Mouse (Mus musculus) liver, embryonic 12.5 days (tissue): ENCODE results near the gene Hist2h2be. TPM values are rescaled to one million over a fixed set of nuclear protein-coding genes. Genes with fewer than 3 reads are reported as not detected.
"Not testable (repeated sequence)": the region's sequence is repeated elsewhere in the genome, so short reads cannot be mapped to it uniquely, and the experiment has no call there.

Source experiments
- ATAC-seq: fragments of 200-750 bp; cut with Nextera tagmentation; 2 replicates; pipeline ENCODE4 v1.8.0; 2017; ENCODE audit warnings: moderate number of reproducible peaks, mild to moderate bottlenecking, moderate library complexity
- H3K27ac ChIP-seq: fragments of 300-500 bp; sonication (generic); 2 replicates; pipeline ENCODE4 v1.5.1; 2016; ENCODE audit warnings: mild to moderate bottlenecking
- H3K27me3 ChIP-seq: fragments of 300-500 bp; sonication (generic); replicated peaks from 2 replicates; pipeline ENCODE4 v1.6.1; 2016; ENCODE audit warnings: mild to moderate bottlenecking, moderate library complexity
- H3K36me3 ChIP-seq: fragments of 300-500 bp; sonication (generic); 2 replicates; pipeline ENCODE4 v1.6.1; 2016; ENCODE audit warnings: mild to moderate bottlenecking, moderate library complexity
- H3K4me1 ChIP-seq: fragments of 300-500 bp; sonication (generic); 2 replicates; pipeline ENCODE4 v1.6.1; 2016
- H3K4me2 ChIP-seq: fragments of 300-500 bp; sonication (generic); 2 replicates; pipeline ENCODE4 v1.6.1; 2016; ENCODE audit warnings: mild to moderate bottlenecking, moderate library complexity
- H3K4me3 ChIP-seq: fragments of 300-500 bp; sonication (generic); 2 replicates; pipeline ENCODE4 v1.5.1; 2016; ENCODE audit warnings: mild to moderate bottlenecking, moderate library complexity
- H3K9ac ChIP-seq: fragments of 300-500 bp; sonication (generic); 2 replicates; pipeline ENCODE4 v1.6.1; 2016; ENCODE audit warnings: mild to moderate bottlenecking, moderate library complexity
- H3K9me3 ChIP-seq: fragments of 300-500 bp; sonication (generic); replicated peaks from 2 replicates; pipeline ENCODE4 v1.6.1; 2016; ENCODE audit warnings: mild to moderate bottlenecking, moderate library complexity
- WGBS: fragments of 180-500 bp; shearing (Covaris S2); methylation state at CpG from one replicate; pipeline ENCODE4 v1.1.7; 2016; ENCODE audit not compliant: insufficient replicate concordance; 5-methylcytosine and 5-hydroxymethylcytosine counted together
- polyA plus RNA-seq: library from polyadenylated mRNA; unstranded; fragments of >200 nt; fragmentation: Nextera tagmentation; extraction: Ambion mirVana; gene quantifications from 2 replicates; pipeline ENCODE4 v1.2.1, GENCODE M21; 2016

The Hist2h2be gene
- polyA plus RNA-seq, 1 experiment from 2014 or later: 6.1 TPM

- Histone ChIP-seq H3K9ac (no peak overlapping the region), H3K36me3 (no peaks in the 10 kb centered on the region), H3K4me1 (no peaks in the 10 kb centered on the region), H3K27me3 (peaks cover 12% of the 10 kb centered on the region), H3K27ac (no peak overlapping the region), H3K4me3 (no peak overlapping the region), H3K4me2 (no peak overlapping the region), H3K9me3 (no peaks in the 10 kb centered on the region)
- no peak for ATAC-seq
- WGBS: 75% methylated on average over 3 of the region's 3 CpGs
Measured at GRCm38 (mm10) chr3:96207819-96208218, 13.1 kb upstream of the Hist2h2be start.

GRCm38 (mm10) chr3:96209242-96209641 lies 11.7 kb upstream of the Hist2h2be start:
- Histone ChIP-seq H3K27me3 (peaks cover 12% of the 10 kb centered on the region), H3K4me3 (no peak overlapping the region), H3K9ac (no peak overlapping the region), H3K4me1 (no peaks in the 10 kb centered on the region), H3K36me3 (no peaks in the 10 kb centered on the region), H3K27ac (no peak overlapping the region), H3K9me3 (no peaks in the 10 kb centered on the region), H3K4me2 (no peak overlapping the region)
- WGBS: 31% methylated on average over 15 of the region's 15 CpGs
- no peak for ATAC-seq

GRCm38 (mm10) chr3:96219191-96219641 lies 1.7 kb upstream of the Hist2h2be start:
- Histone ChIP-seq H3K27me3 (0 out of 2 replicates have a peak, but pooled peaks cover 3% of the 10 kb centered on the region), H3K4me3 (peak overlapping the region; percentile 66), H3K4me1 (peaks cover 52% of the 10 kb centered on the region), H3K9ac (peak overlapping the region; percentile 94), H3K36me3 (no peaks in the 10 kb centered on the region), H3K9me3 (no peaks in the 10 kb centered on the region), H3K4me2 (peak overlapping the region; percentile 85), H3K27ac (peak overlapping the region; percentile 99)
- WGBS: under 1% methylated on average over 12 of the region's 12 CpGs
- no peak for ATAC-seq

GRCm38 (mm10) chr3:96219661-96220130 lies 1.2 kb upstream of the Hist2h2be start, which contains the start of the genes Bola1 and Hist2h2ab:
Bola1 (minus strand) TSS chr3:96219709.
Hist2h2ab (plus strand) TSS chr3:96219865.
- Histone ChIP-seq H3K9me3 (no peaks in the 10 kb centered on the region), H3K9ac (peak within 1 kb of the TSS; percentile 94), H3K27me3 (0 out of 2 replicates have a peak, but pooled peaks cover 3% of the 10 kb centered on the region), H3K4me2 (peak within 1 kb of the TSS; percentile 85), H3K4me3 (peak within 1 kb of the TSS; percentile 66), H3K36me3 (no peaks in the 10 kb centered on the region), H3K27ac (peak within 1 kb of the TSS; percentile 99), H3K4me1 (peaks cover 56% of the 10 kb centered on the region)
- WGBS: under 1% methylated on average over 37 of the region's 37 CpGs
- peak; percentile 69 for ATAC-seq

- not testable (repeated sequence) for H3K9me3 ChIP-seq, H3K36me3 ChIP-seq, H3K27me3 ChIP-seq, ATAC-seq
- Histone ChIP-seq H3K27ac (peak overlapping the region; percentile 99), H3K4me3 (peak overlapping the region; percentile 66), H3K4me2 (peak overlapping the region; percentile 85), H3K9ac (peak overlapping the region; percentile 94), H3K4me1 (peaks cover 59% of the 10 kb centered on the region)
- WGBS: under 1% methylated on average over 36 of the region's 47 CpGs
Measured at GRCm38 (mm10) chr3:96220131-96220764, 671 bp upstream of the Hist2h2be start.

- Histone ChIP-seq H3K9ac (peak overlapping the region; percentile 94), H3K9me3 (no peaks in the 10 kb centered on the region), H3K27ac (peak overlapping the region; percentile 99), H3K36me3 (no peaks in the 10 kb centered on the region), H3K4me2 (peak overlapping the region; percentile 85), H3K4me3 (peak overlapping the region; percentile 66), H3K27me3 (no peaks in the 10 kb centered on the region), H3K4me1 (peaks cover 67% of the 10 kb centered on the region)
- no peak for ATAC-seq
- 26% methylated on average over 9 of the region's 9 CpGs for WGBS
Measured at GRCm38 (mm10) chr3:96221640-96222038, 720 bp downstream of the Hist2h2be start.

- Histone ChIP-seq H3K9me3 (no peaks in the 10 kb centered on the region), H3K9ac (peak overlapping the region; percentile 94), H3K36me3 (no peaks in the 10 kb centered on the region), H3K27ac (peak overlapping the region; percentile 99), H3K27me3 (no peaks in the 10 kb centered on the region), H3K4me2 (peak overlapping the region; percentile 85), H3K4me1 (peaks cover 70% of the 10 kb centered on the region), H3K4me3 (peak overlapping the region; percentile 66)
- 77% methylated on average over 4 of the region's 4 CpGs for WGBS
- ATAC-seq: no peak
Measured at GRCm38 (mm10) chr3:96222774-96223173, 1.9 kb downstream of the Hist2h2be start.

- H3K27me3 ChIP-seq: no peaks in the 10 kb centered on the region
- no peaks in the 10 kb centered on the region for H3K9me3 ChIP-seq
- no peaks in the 10 kb centered on the region for H3K36me3 ChIP-seq
- H3K4me3 ChIP-seq: peak overlapping the region; percentile 20; the same call in 1 of the 2 replicates
- 53% methylated on average over 2 of the region's 2 CpGs for WGBS
- H3K4me1 ChIP-seq: peaks cover 60% of the 10 kb centered on the region
- ATAC-seq: no peak
- H3K9ac ChIP-seq: peak overlapping the region; percentile 94
- H3K4me2 ChIP-seq: peak overlapping the region; percentile 85
- H3K27ac ChIP-seq: peak overlapping the region; percentile 72
Measured at GRCm38 (mm10) chr3:96225421-96225820, 4.5 kb downstream of the Hist2h2be start.

- Histone ChIP-seq H3K9me3 (no peaks in the 10 kb centered on the region), H3K27ac (no peak overlapping the region), H3K9ac (no peak overlapping the region; the same call in 1 of the 2 replicates), H3K4me3 (no peak overlapping the region), H3K27me3 (no peaks in the 10 kb centered on the region), H3K4me1 (peaks cover 61% of the 10 kb centered on the region), H3K4me2 (no peak overlapping the region), H3K36me3 (no peaks in the 10 kb centered on the region)
- no peak for ATAC-seq
- 67% methylated on average over 8 of the region's 8 CpGs for WGBS
Measured at GRCm38 (mm10) chr3:96226695-96227648, 6.1 kb downstream of the Hist2h2be start.

- no peak overlapping the region for H3K27ac ChIP-seq
- no peaks in the 10 kb centered on the region for H3K9me3 ChIP-seq
- WGBS: 50% methylated on average over 2 of the region's 2 CpGs
- no peaks in the 10 kb centered on the region for H3K27me3 ChIP-seq
- H3K9ac ChIP-seq: no peak overlapping the region
- no peak overlapping the region for H3K4me3 ChIP-seq
- no peak overlapping the region for H3K4me2 ChIP-seq
- no peaks in the 10 kb centered on the region for H3K36me3 ChIP-seq
- peaks cover 43% of the 10 kb centered on the region for H3K4me1 ChIP-seq
- ATAC-seq: no peak
Measured at GRCm38 (mm10) chr3:96228828-96229227, 7.9 kb downstream of the Hist2h2be start.

GRCm38 (mm10) chr3:96230404-96230803 lies 9.5 kb downstream of the Hist2h2be start:
- Histone ChIP-seq H3K27ac (no peak overlapping the region), H3K27me3 (no peaks in the 10 kb centered on the region), H3K9ac (no peak overlapping the region), H3K36me3 (no peaks in the 10 kb centered on the region), H3K4me1 (peaks cover 30% of the 10 kb centered on the region), H3K9me3 (no peaks in the 10 kb centered on the region), H3K4me2 (no peak overlapping the region), H3K4me3 (no peak overlapping the region)
- WGBS: 38% methylated on average over 2 of the region's 2 CpGs
- ATAC-seq: no peak
